Mouse (Mus musculus) bone marrow, adult 2 months (tissue): Measurements from ENCODE around the gene Tenm3.

ENCODE experiments used
- CTCF ChIP-seq: fragments of 200-500 bp; IDR thresholded peaks from 2 replicates; pipeline ENCODE4 v1.5.1; 2011; ENCODE audit warnings: low read length, control low read depth; ENCODE audit not compliant: control insufficient read depth, insufficient read depth
- POLR2A ChIP-seq: fragments of 200-500 bp; IDR thresholded peaks from 2 replicates; pipeline ENCODE4 v1.6.1; 2011; ENCODE audit warnings: low read depth, mild to moderate bottlenecking, control low read depth, low read length, borderline replicate concordance; ENCODE audit not compliant: control insufficient read depth

DNA sequence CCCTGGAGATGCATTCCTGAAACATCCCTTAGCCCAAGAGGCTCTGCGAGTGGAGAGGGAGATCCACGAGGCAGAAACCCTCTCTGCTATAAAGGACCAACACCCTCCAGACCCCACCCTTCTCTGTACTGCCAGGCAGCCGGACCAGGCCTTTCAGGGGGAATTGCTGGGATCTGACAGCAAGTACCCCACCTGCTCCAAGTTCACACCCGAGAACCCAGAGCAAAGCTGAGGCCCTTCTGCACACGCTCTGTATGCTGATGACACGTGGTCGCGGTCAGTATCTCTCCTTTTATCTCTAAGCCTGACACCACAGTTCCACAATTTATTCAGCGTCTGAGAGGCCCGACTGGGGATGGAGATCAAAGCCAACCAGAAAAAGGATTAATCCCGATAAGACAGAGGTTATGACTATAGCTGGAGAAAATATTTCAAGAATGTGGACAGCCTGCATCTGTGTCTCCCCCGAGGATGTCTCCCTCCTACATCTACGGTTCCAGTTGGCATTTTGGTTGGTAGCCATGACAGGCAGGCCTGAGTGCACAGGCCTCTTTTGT lies 95.2 kb downstream of the Tenm3 start:
- TF ChIP-seq POLR2A (no peak), CTCF (no peak)
